Mouse (Mus musculus): ENCODE data around the gene Prmt2. TPM values are rescaled to one million over a fixed set of nuclear protein-coding genes. Genes with fewer than 3 reads are reported as not detected.

The Prmt2 gene
- polyA plus RNA-seq (2012; fragmentation: generic; extraction: Trizol), result 10 to 100 TPM; 25.9 to 73.7 TPM

GRCm38 (mm10) chr10:76237341-76238225, at the start of gene Prmt2:
Gene Prmt2, minus strand, starts transcription at chr10:76237865.

GRCm38 (mm10) chr10:76253536-76253935, 15.9 kb upstream of the Prmt2 start, which contains the start of gene S100b:
Gene S100b, plus strand, starts transcription at chr10:76253853.

Other genes starting within 250 kb of the Prmt2 start
- gene Zfp280b, start 205.2 kb downstream of the Prmt2 start, polyA plus RNA-seq (2012; fragmentation: generic; extraction: Trizol), result 1 to 10 TPM in 1 of 2 experiments, under 1 TPM in 1; 0.47 to 3.3 TPM
- not detected for gene Slc5a4b, start 126.9 kb downstream of the Prmt2 start, polyA plus RNA-seq (2012; fragmentation: generic; extraction: Trizol)
- gene Slc5a4a, start 90.4 kb downstream of the Prmt2 start, polyA plus RNA-seq (2012; fragmentation: generic; extraction: Trizol), result not detected
- gene S100b, start 16.0 kb upstream of the Prmt2 start, polyA plus RNA-seq (2012; fragmentation: generic; extraction: Trizol), result 10 to 100 TPM in 1 of 2 experiments, under 1 TPM in 1; 0.20 to 12.9 TPM
- 10 to 100 TPM in 1 of 2 experiments, 1 to 10 TPM in 1; 2.4 to 17.1 TPM for gene Dip2a, start 107.4 kb upstream of the Prmt2 start, polyA plus RNA-seq (2012; fragmentation: generic; extraction: Trizol)
- not detected for gene AC141477.1, start 202.6 kb upstream of the Prmt2 start, polyA plus RNA-seq (2012; fragmentation: generic; extraction: Trizol)
- 10 to 100 TPM in 1 of 2 experiments, 1 to 10 TPM in 1; 6.6 to 20.8 TPM for gene Pcnt, start 204.9 kb upstream of the Prmt2 start, polyA plus RNA-seq (2012; fragmentation: generic; extraction: Trizol)
- under 1 TPM in 1 of 2 experiments, not detected in 1; 0.02 TPM for gene 2610028H24Rik, start 211.2 kb upstream of the Prmt2 start, polyA plus RNA-seq (2012; fragmentation: generic; extraction: Trizol)
- gene Mcm3ap, start 231.1 kb upstream of the Prmt2 start, polyA plus RNA-seq (2012; fragmentation: generic; extraction: Trizol), result 10 to 100 TPM; 29.3 to 73.1 TPM
- gene Ybey, start 231.2 kb upstream of the Prmt2 start, polyA plus RNA-seq (2012; fragmentation: generic; extraction: Trizol), result 1 to 10 TPM in 1 of 2 experiments, under 1 TPM in 1; 0.84 to 3.0 TPM

Measured in C3H10T1/2 (cell line).